Mouse (Mus musculus) kidney, postnatal 0 days (tissue): ENCODE measurements around the gene Fabp3. TPM values are rescaled to one million over a fixed set of nuclear protein-coding genes. Genes with fewer than 3 reads are reported as not detected.

Experiments
- ATAC-seq: fragments of 200-750 bp; cut with Nextera tagmentation; replicated peaks from 2 replicates; pipeline ENCODE4 v1.8.0; 2017; ENCODE audit warnings: low read depth, moderate number of reproducible peaks, moderate TSS enrichment, moderate library complexity; ENCODE audit not compliant: low FRiP score
- DNase-seq: peaks from one replicate; pipeline ENCODE4 v3.0.0-alpha.2; 2016; ENCODE audit warnings: low spot score
- H3K27ac ChIP-seq: fragments of 300-500 bp; sonication (generic); 2 replicates; pipeline ENCODE4 v1.5.1; 2014; ENCODE audit warnings: mild to moderate bottlenecking
- H3K27me3 ChIP-seq: fragments of 300-500 bp; sonication (generic); 2 replicates; pipeline ENCODE4 v1.6.1; 2014; ENCODE audit warnings: low read length, mixed read lengths; ENCODE audit not compliant: insufficient read depth
- H3K36me3 ChIP-seq: fragments of 300-500 bp; sonication (generic); 2 replicates; pipeline ENCODE4 v1.6.1; 2014; ENCODE audit warnings: low read length, mixed read lengths; ENCODE audit not compliant: insufficient read depth
- H3K4me1 ChIP-seq: fragments of 300-500 bp; sonication (generic); replicated peaks from 2 replicates; pipeline ENCODE4 v1.6.1; 2014; ENCODE audit warnings: antibody characterized with exemption, low read length, mixed read lengths; ENCODE audit not compliant: insufficient read depth
- H3K4me2 ChIP-seq: fragments of 300-500 bp; sonication (generic); 2 replicates; pipeline ENCODE4 v1.6.1; 2014; ENCODE audit warnings: mild to moderate bottlenecking, low read length, moderate library complexity, mixed read lengths
- H3K4me3 ChIP-seq: fragments of 300-500 bp; sonication (generic); replicated peaks from 2 replicates; pipeline ENCODE4 v1.5.1; 2014; ENCODE audit warnings: low read depth, low read length
- H3K9ac ChIP-seq: fragments of 300-500 bp; sonication (generic); 2 replicates; pipeline ENCODE4 v1.6.1; 2014; ENCODE audit warnings: low read depth, low read length
- H3K9me3 ChIP-seq: fragments of 300-500 bp; sonication (generic); replicated peaks from 2 replicates; pipeline ENCODE4 v1.6.1; 2016; ENCODE audit warnings: low read length, inconsistent platforms, mixed read lengths
- CTCF ChIP-seq: IDR thresholded peaks from 2 replicates; pipeline ENCODE4 v1.5.1; 2016; ENCODE audit warnings: antibody characterized with exemption, low read depth, mild to moderate bottlenecking, moderate library complexity
- WGBS: fragments of 180-500 bp; shearing (Covaris S2); extraction: QIAGEN DNeasy Blood & Tissue Kit; methylation state at CpG from one replicate; pipeline ENCODE4 v1.1.7; 2014; 5-methylcytosine and 5-hydroxymethylcytosine counted together
- polyA plus RNA-seq: library from polyadenylated mRNA; unstranded; fragments of >200 nt; fragmentation: Nextera tagmentation; extraction: Ambion mirVana; gene quantifications from 2 replicates; pipeline ENCODE4 v1.2.1, GENCODE M21; 2015

The Fabp3 gene
- polyA plus RNA-seq, 1 experiment from 2014 or later, result 542 TPM

DNA sequence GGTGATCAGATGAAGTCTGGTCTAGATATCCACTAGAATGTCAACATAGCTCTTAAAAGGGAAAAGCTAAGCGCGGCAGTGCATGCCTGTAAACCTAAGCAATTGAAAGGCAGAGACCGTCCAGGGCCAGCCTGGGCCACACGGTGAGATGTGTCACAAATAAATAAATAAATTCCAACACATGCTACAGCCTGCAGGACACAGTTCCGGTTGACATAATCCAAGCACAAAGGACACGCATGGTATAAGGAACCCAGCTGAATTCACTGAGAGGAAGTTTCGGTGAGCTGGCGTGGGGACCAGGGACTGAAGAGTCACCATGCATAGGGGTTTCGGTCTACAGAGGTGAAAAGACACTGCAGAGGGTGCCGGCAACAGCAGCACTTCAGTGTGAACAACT lies 39.7 kb upstream of the Fabp3 start:
- H3K9ac ChIP-seq, result no peak overlapping the region
- no peaks in the 10 kb centered on the region for H3K36me3 ChIP-seq
- peaks cover 3% of the 10 kb centered on the region; the same call in 1 of the 2 replicates for H3K4me1 ChIP-seq
- no peak for TF ChIP-seq CTCF
- H3K4me3 ChIP-seq, result no peak overlapping the region
- DNase-seq, result no peak
- WGBS, result 83% methylated on average over 10 of the region's 10 CpGs
- ATAC-seq, result no peak
- no peak overlapping the region for H3K27ac ChIP-seq
- no peaks in the 10 kb centered on the region for H3K9me3 ChIP-seq
- H3K4me2 ChIP-seq, result no peak overlapping the region
- H3K27me3 ChIP-seq, result 0 out of 2 replicates have a peak, but pooled peaks cover 2% of the 10 kb centered on the region

DNA sequence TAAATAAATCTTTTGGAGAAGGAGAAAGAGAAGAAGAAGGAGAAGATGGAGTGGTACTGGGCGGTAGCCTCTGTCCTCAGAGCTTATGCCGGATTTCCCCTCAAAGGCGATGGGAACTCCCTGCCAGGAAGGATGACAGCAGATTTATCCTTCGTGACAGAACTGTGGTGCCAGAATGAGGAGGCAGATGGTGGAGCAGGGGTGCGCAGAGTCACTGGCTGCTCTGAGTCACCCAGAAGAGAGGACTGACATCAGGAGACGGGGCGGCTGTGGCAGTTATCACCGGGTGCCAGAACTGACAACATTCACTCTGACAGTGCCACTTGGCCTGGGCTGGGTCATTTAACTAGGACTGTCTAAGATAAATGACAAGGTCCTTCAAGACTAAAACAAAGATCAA lies 38.3 kb upstream of the Fabp3 start:
- ATAC-seq, result no peak
- TF ChIP-seq CTCF, result no peak
- DNase-seq, result no peak
- H3K4me1 ChIP-seq, result peaks cover 12% of the 10 kb centered on the region
- 78% methylated on average over 8 of the region's 8 CpGs for WGBS
- H3K27me3 ChIP-seq, result 0 out of 2 replicates have a peak, but pooled peaks cover 6% of the 10 kb centered on the region
- no peaks in the 10 kb centered on the region for H3K9me3 ChIP-seq
- no peak overlapping the region for H3K27ac ChIP-seq
- H3K36me3 ChIP-seq, result no peaks in the 10 kb centered on the region
- no peak overlapping the region for H3K4me2 ChIP-seq
- H3K9ac ChIP-seq, result no peak overlapping the region
- no peak overlapping the region for H3K4me3 ChIP-seq

DNA sequence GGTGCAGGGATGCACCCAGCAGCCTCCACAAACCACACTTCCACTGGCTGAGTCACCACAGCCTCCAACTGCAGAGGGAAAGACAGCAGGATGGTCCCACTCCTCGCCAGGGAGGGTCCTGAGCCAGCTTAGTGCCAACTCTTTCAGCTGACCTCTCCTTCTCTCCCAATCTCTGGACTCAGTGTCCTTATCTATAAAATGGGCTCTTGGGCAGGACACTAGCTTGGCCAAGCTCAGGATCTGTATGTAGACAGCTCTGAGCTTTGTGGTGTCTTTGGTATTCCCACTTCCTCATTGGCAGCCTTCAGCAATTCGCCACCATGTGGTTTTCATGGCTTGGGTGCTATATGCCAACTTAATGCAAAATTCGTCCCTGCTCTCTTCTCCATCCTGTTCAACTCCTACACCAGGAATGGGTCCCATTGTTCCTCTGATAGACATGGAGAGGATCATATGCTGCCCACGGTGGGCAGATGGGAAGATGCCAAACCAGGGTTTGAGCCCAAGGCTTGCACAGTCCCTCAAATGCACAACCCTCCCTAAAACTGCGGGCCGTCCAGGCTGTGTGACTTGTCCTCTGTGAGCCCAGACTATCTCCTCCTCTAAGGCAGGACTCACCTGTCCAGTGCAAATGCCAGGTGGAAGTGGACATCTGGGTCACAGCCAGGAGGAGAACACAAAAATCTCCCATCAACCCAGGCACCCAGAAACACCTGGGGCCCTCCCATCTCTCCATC lies 37.6 kb upstream of the Fabp3 start:
- TF ChIP-seq CTCF, result no peak
- H3K27ac ChIP-seq, result no peak overlapping the region
- no peaks in the 10 kb centered on the region for H3K36me3 ChIP-seq
- no peak for ATAC-seq
- no peak overlapping the region for H3K9ac ChIP-seq
- peaks cover 14% of the 10 kb centered on the region for H3K4me1 ChIP-seq
- H3K27me3 ChIP-seq, result 0 out of 2 replicates have a peak, but pooled peaks cover 12% of the 10 kb centered on the region
- H3K9me3 ChIP-seq, result no peaks in the 10 kb centered on the region
- no peak for DNase-seq
- WGBS, result 87% methylated on average over 6 of the region's 6 CpGs
- no peak overlapping the region for H3K4me2 ChIP-seq
- H3K4me3 ChIP-seq, result no peak overlapping the region

DNA sequence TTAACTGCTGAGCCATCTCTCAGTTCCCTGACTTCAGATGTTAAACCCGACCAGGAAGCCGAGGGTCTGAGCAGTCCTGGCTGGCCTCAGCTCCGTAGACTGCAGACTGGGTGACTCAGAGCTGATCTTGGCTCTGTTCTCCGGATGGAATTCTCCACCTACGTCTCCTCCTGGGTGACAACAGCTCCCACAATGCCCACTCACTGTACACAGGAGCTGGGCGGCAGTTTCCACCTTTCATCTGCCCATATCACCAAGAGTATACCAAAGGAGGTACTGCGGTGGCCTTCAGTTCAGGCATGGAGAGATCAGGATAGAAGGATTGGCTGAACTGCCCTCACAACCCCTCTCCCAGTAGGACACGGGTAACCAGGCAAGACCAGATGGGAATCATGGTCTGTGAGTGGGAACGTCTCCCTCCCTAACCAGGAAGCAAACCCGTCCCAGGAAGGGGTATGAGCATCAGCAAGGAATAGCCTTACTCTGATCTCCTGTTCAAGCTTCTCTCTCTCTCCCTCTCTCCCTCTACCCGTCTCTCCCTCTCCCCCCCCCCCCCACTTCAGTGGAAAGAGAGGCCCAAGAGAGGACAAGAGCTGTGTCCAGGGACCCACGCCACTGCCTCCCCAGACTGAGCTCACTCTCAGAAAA lies 34.6 kb upstream of the Fabp3 start:
- peaks cover 20% of the 10 kb centered on the region; the same call in 1 of the 2 replicates for H3K27me3 ChIP-seq
- peaks cover 11% of the 10 kb centered on the region for H3K4me1 ChIP-seq
- no peak for TF ChIP-seq CTCF
- H3K9ac ChIP-seq, result peak overlapping the region; percentile 68
- peak overlapping the region; percentile 58 for H3K4me3 ChIP-seq
- H3K9me3 ChIP-seq, result no peaks in the 10 kb centered on the region
- H3K27ac ChIP-seq, result peak overlapping the region; percentile 42
- 11% methylated on average over 11 of the region's 12 CpGs for WGBS
- no peaks in the 10 kb centered on the region for H3K36me3 ChIP-seq
- peak; percentile 26; the same call in 1 of the 2 replicates for ATAC-seq
- peak overlapping the region; percentile 97 for H3K4me2 ChIP-seq
- no peak for DNase-seq

DNA sequence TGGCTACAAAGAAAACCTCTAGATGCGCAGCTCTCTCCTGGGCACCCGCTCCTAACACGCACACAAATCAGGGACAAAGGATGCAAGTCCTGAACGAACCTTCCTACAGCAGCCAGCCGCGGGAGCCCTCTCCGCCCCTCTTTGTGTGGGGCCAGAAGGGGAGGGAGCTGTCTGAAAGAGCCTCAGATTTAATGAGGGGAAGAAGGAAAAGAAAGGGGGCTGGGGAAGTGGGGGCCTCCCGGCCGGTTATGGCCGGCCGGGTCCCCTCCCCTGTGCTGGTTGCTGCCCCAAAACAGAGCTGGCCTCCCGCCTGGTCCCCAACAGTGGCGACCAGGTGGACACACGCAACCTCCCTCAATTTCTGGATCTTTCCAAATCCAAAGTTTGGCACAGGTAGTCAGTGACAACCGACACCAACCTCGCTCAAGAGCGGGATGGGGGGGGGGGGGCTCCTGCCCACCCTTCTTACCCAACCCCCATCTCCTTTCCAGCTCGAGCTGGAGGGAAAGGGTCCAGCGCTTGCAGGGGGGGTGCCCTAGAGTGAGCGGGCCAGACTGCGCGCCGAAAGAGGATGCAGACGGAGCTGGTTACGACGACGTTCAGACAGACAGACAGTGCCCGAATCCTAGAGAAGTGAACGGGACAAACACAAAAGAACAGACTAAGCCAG lies 33.9 kb upstream of the Fabp3 start:
- Histone ChIP-seq H3K27ac (peak overlapping the region; percentile 42), H3K9ac (peak overlapping the region; percentile 68), H3K4me1 (peaks cover 11% of the 10 kb centered on the region), H3K9me3 (no peaks in the 10 kb centered on the region), H3K27me3 (peaks cover 20% of the 10 kb centered on the region; the same call in 1 of the 2 replicates), H3K36me3 (no peaks in the 10 kb centered on the region), H3K4me2 (peak overlapping the region; percentile 97), H3K4me3 (peak overlapping the region; percentile 58)
- under 1% methylated on average over 29 of the region's 29 CpGs for WGBS
- TF ChIP-seq CTCF, result no peak
- peak; percentile 33; the same call in 1 of the 2 replicates for ATAC-seq
- peak; percentile 56 for DNase-seq
